Mouse (Mus musculus) limb, embryonic 12.5 days (tissue): ENCODE results near the gene Arid3a. TPM values are rescaled to one million over a fixed set of nuclear protein-coding genes. Genes with fewer than 3 reads are reported as not detected.
"Not testable (repeated sequence)": the region's sequence is repeated elsewhere in the genome, so short reads cannot be mapped to it uniquely, and the experiment has no call there.

Experiments
- ATAC-seq: fragments of 200-750 bp; cut with Nextera tagmentation; 2 replicates; pipeline ENCODE4 v1.8.0; 2017; ENCODE audit warnings: low read depth, moderate TSS enrichment; ENCODE audit not compliant: insufficient number of reproducible peaks, insufficient read depth, low FRiP score, low TSS enrichment
- H3K27ac ChIP-seq: fragments of 300-500 bp; sonication (generic); 2 replicates; pipeline ENCODE4 v1.5.1; 2016; ENCODE audit warnings: mild to moderate bottlenecking, moderate library complexity
- H3K27me3 ChIP-seq: fragments of 300-500 bp; sonication (generic); 2 replicates; pipeline ENCODE4 v1.6.1; 2016; ENCODE audit warnings: mild to moderate bottlenecking, moderate library complexity
- H3K36me3 ChIP-seq: fragments of 300-500 bp; sonication (generic); 2 replicates; pipeline ENCODE4 v1.6.1; 2016; ENCODE audit warnings: mild to moderate bottlenecking, moderate library complexity
- H3K4me1 ChIP-seq: fragments of 300-500 bp; sonication (generic); replicated peaks from 2 replicates; pipeline ENCODE4 v1.6.1; 2016
- H3K4me2 ChIP-seq: fragments of 300-500 bp; sonication (generic); 2 replicates; pipeline ENCODE4 v1.6.1; 2016; ENCODE audit warnings: mild to moderate bottlenecking, moderate library complexity
- H3K4me3 ChIP-seq: fragments of 300-500 bp; sonication (generic); replicated peaks from 2 replicates; pipeline ENCODE4 v1.5.1; 2016; ENCODE audit warnings: mild to moderate bottlenecking
- H3K9ac ChIP-seq: fragments of 300-500 bp; sonication (generic); replicated peaks from 2 replicates; pipeline ENCODE4 v1.6.1; 2016; ENCODE audit warnings: mild to moderate bottlenecking, moderate library complexity
- H3K9me3 ChIP-seq: fragments of 300-500 bp; sonication (generic); 2 replicates; pipeline ENCODE4 v1.6.1; 2016; ENCODE audit warnings: mild to moderate bottlenecking, moderate library complexity
- WGBS: fragments of 180-500 bp; shearing (Covaris S2); methylation state at CpG from one replicate; pipeline ENCODE4 v1.1.7; 2016; 5-methylcytosine and 5-hydroxymethylcytosine counted together
- polyA plus RNA-seq: library from polyadenylated mRNA; unstranded; fragments of >200 nt; fragmentation: Nextera tagmentation; extraction: Ambion mirVana; gene quantifications from 2 replicates; pipeline ENCODE4 v1.2.1, GENCODE M21; 2016

Arid3a gene
- polyA plus RNA-seq, 1 experiment from 2014 or later = 8.6 TPM

GRCm38 (mm10) chr10:79889386-79889785 lies 37.5 kb upstream of the Arid3a start:
- H3K4me1 ChIP-seq = no peaks in the 10 kb centered on the region
- H3K4me2 ChIP-seq = no peak overlapping the region
- 87% methylated on average over 2 of the region's 2 CpGs for WGBS
- H3K36me3 ChIP-seq = peaks cover 7% of the 10 kb centered on the region; the same call in 1 of the 2 replicates
- H3K4me3 ChIP-seq = no peak overlapping the region
- H3K27ac ChIP-seq = no peak overlapping the region
- ATAC-seq = no peak
- H3K27me3 ChIP-seq = no peaks in the 10 kb centered on the region; the same call in 1 of the 2 replicates
- no peaks in the 10 kb centered on the region for H3K9me3 ChIP-seq
- no peak overlapping the region for H3K9ac ChIP-seq

DNA sequence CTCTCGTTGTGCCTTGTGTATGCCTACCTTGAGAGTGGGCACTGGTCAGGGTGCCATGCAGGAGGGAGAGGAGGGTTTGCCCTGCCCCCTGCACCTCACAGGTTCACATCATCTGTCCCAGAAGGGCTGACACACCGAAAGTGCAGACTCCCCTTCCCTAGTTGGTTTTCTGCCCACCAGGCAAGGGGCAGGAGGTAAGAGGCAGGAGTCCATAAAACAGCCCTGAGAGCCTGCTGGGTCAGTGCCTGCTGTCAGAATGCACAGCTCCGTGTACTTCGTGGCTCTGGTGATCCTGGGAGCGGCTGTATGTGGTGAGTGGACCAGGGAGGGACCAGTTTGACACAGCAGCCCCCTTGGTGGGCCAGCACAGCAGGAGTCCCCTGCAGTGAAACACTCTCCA lies 36.2 kb upstream of the Arid3a start, which contains the start of gene Cfd:
Gene Cfd (plus strand): TSS at position 184 of the 400 bp plus-strand sequence.
- ATAC-seq = no peak
- H3K27me3 ChIP-seq = no peaks in the 10 kb centered on the region; the same call in 1 of the 2 replicates

DNA sequence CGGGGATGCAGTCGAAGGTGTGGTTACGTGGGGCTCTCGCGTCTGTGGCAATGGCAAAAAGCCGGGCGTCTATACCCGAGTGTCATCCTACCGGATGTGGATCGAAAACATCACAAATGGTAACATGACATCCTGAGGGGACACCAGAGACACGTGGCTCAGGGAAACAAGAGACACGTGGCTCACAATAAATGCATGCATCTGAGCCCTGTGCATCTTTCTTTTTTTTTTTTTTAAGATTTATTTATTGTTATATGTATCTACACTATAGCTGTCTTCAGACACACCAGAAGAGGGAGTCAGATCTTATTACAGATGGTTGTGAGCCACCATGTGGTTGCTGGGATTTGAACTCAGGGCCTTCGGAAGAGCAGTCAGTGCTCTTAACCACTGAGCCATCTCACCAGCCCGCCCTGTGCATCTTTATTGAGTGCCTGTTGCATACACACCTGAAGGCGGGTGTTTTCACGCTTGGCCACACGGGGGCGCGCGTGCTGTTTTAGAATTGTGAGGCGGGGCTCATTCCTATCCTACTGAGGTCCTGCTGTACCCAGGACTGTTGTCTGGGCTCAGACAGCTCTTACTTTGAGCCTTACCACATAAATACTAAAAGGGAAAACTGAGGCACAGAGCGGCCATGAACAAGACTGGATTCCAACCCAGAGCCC lies 34.3 kb upstream of the Arid3a start:
- not testable (repeated sequence) for H3K27me3 ChIP-seq

More for the DNA sequence above, 36.2 kb upstream of the Arid3a start, which contains the start of gene Cfd:
- H3K36me3 ChIP-seq = peaks cover 17% of the 10 kb centered on the region
- H3K4me1 ChIP-seq = no peaks in the 10 kb centered on the region
- no peak within 1 kb of the TSS for H3K4me3 ChIP-seq
- H3K9ac ChIP-seq = 0 out of 2 replicates have a peak within 1 kb of the TSS, but pooled peaks have one; percentile 23
- no peak within 1 kb of the TSS for H3K4me2 ChIP-seq
- no peak within 1 kb of the TSS for H3K27ac ChIP-seq
- 35% methylated on average over 5 of the region's 5 CpGs for WGBS
- H3K9me3 ChIP-seq = no peaks in the 10 kb centered on the region

GRCm38 (mm10) chr10:79896306-79896705 lies 30.5 kb upstream of the Arid3a start:
- Histone ChIP-seq H3K36me3 (peaks cover 71% of the 10 kb centered on the region), H3K9ac (peak overlapping the region; percentile 18; the same call in 1 of the 2 replicates)

More for the DNA sequence above, 34.3 kb upstream of the Arid3a start:
- 43% methylated on average over 22 of the region's 22 CpGs for WGBS
- not testable (repeated sequence) for H3K9ac ChIP-seq, H3K4me3 ChIP-seq, H3K4me2 ChIP-seq, H3K4me1 ChIP-seq, H3K27ac ChIP-seq, H3K9me3 ChIP-seq
- peak; percentile 40; the same call in 1 of the 2 replicates for ATAC-seq
- H3K36me3 ChIP-seq = peaks cover 36% of the 10 kb centered on the region

DNA sequence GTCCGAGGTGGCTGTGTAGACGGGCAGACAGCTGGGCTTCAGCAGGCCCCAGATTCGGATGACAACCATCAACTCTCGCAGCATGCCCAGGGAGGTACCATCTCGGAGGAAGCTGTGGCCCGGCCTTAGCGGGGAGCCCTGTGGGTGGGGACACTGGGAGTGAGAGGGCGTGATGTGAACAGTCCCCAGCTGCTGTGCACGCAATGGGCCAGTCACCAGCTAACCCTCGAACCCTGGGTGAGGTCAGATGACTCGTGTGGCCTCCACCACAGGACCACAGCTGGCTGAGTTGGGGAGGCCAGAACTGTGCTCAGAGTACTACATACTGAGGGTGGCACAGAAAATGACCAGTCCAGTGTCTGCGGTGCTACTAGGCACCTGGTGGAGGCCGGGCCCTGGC lies 30.0 kb upstream of the Arid3a start:
- Histone ChIP-seq H3K4me3 (no peak overlapping the region), H3K9ac (no peak overlapping the region), H3K27ac (no peak overlapping the region), H3K4me1 (peaks cover 6% of the 10 kb centered on the region; the same call in 1 of the 2 replicates), H3K9me3 (no peaks in the 10 kb centered on the region), H3K27me3 (no peaks in the 10 kb centered on the region; the same call in 1 of the 2 replicates), H3K36me3 (peaks cover 76% of the 10 kb centered on the region), H3K4me2 (no peak overlapping the region)
- no peak for ATAC-seq
- WGBS = 87% methylated on average over 13 of the region's 13 CpGs

More at GRCm38 (mm10) chr10:79896306-79896705, 30.5 kb upstream of the Arid3a start:
- no peak overlapping the region for H3K27ac ChIP-seq
- no peaks in the 10 kb centered on the region for H3K9me3 ChIP-seq
- no peak for ATAC-seq
- peaks cover 4% of the 10 kb centered on the region; the same call in 1 of the 2 replicates for H3K4me1 ChIP-seq
- no peak overlapping the region for H3K4me3 ChIP-seq
- no peak overlapping the region for H3K4me2 ChIP-seq
- WGBS = 93% methylated on average over 16 of the region's 16 CpGs
- no peaks in the 10 kb centered on the region; the same call in 1 of the 2 replicates for H3K27me3 ChIP-seq

GRCm38 (mm10) chr10:79897316-79898245 lies 29.3 kb upstream of the Arid3a start:
- WGBS = 51% methylated on average over 20 of the region's 20 CpGs
- Histone ChIP-seq H3K9ac (no peak overlapping the region), H3K4me2 (no peak overlapping the region), H3K4me1 (peaks cover 6% of the 10 kb centered on the region; the same call in 1 of the 2 replicates), H3K4me3 (no peak overlapping the region), H3K27me3 (no peaks in the 10 kb centered on the region), H3K27ac (no peak overlapping the region), H3K36me3 (peaks cover 83% of the 10 kb centered on the region), H3K9me3 (no peaks in the 10 kb centered on the region)
- no peak for ATAC-seq

DNA sequence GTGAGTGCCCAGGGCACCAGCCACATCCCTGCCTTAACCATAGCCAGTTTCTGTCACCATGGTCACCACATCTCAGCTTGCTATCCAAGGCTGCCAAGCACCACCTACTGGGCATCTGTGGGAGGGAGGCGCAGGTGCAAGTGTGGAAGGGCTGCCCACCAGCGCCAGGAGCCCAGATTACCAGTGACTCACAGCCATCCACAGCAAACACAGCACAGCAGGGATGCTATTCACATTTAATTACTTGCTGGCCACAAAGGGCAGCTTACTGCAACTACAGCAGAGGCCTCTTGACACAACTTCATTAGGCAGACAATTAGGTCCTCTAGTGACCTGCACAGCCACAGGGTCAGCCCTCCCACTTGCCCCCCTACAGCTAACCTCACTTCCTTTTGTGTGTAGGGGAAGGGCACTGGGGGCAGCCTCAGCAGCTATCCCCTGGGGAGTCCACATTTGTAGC lies 25.9 kb upstream of the Arid3a start:
- ATAC-seq = no peak
- Histone ChIP-seq H3K27ac (no peak overlapping the region), H3K4me2 (no peak overlapping the region), H3K4me3 (no peak overlapping the region), H3K9ac (0 out of 2 replicates have a peak overlapping the region, but pooled peaks have one; percentile 4), H3K36me3 (peaks cover 96% of the 10 kb centered on the region), H3K9me3 (no peaks in the 10 kb centered on the region), H3K4me1 (peaks cover 6% of the 10 kb centered on the region; the same call in 1 of the 2 replicates), H3K27me3 (no peaks in the 10 kb centered on the region)
- WGBS = 36% methylated on average over 2 of the region's 2 CpGs

DNA sequence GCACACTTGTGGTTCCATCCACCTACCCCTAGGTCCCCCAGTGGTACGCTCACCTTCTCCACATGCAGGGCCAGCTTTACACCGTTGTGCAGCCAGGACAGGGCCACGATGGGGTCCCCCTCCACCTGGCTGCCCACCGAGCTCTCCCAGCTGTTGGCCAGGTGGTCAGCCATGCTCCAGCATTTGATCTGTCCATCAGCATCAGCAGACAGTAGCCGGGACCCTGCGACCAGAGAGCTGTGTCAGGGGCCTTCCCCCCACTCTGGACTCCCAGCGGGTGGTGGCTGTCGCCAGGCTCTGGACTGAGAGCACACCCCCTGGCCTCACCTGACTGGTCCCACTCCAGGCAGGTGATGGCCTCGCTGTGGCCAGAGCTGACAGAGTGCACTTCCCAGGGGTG lies 20.1 kb upstream of the Arid3a start:
- Histone ChIP-seq H3K4me2 (no peak overlapping the region), H3K9ac (no peak overlapping the region), H3K27ac (no peak overlapping the region), H3K27me3 (0 out of 2 replicates have a peak, but pooled peaks cover 3% of the 10 kb centered on the region), H3K4me1 (peaks cover 14% of the 10 kb centered on the region; the same call in 1 of the 2 replicates), H3K36me3 (peaks cover 70% of the 10 kb centered on the region), H3K4me3 (no peak overlapping the region), H3K9me3 (no peaks in the 10 kb centered on the region)
- WGBS = 94% methylated on average over 9 of the region's 9 CpGs
- no peak for ATAC-seq

DNA sequence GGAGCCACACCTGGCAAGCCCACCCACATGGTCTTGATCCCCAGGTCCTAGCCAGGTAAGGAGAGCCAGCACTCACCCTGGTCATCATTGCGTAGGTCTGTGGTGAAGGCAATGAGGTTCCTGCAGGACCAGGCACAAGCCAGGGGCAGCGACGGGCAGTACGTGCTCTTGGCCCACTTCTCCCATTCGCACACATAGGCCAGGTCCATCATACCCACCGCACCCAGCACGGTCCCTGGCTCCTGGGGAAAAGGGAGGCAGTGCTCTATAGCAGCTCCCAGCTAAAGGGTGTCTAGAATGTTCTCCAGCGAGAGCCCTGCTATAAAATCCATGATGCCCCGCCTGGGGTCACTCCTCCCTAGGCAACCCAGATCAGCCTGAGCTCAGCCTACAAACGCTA lies 19.4 kb upstream of the Arid3a start:
- Histone ChIP-seq H3K4me3 (peak overlapping the region; percentile 12; the same call in 1 of the 2 replicates), H3K4me1 (peaks cover 14% of the 10 kb centered on the region; the same call in 1 of the 2 replicates), H3K4me2 (peak overlapping the region; percentile 50), H3K27me3 (0 out of 2 replicates have a peak, but pooled peaks cover 3% of the 10 kb centered on the region), H3K36me3 (peaks cover 70% of the 10 kb centered on the region), H3K27ac (no peak overlapping the region), H3K9me3 (no peaks in the 10 kb centered on the region), H3K9ac (no peak overlapping the region)
- WGBS = 94% methylated on average over 10 of the region's 10 CpGs
- no peak for ATAC-seq

DNA sequence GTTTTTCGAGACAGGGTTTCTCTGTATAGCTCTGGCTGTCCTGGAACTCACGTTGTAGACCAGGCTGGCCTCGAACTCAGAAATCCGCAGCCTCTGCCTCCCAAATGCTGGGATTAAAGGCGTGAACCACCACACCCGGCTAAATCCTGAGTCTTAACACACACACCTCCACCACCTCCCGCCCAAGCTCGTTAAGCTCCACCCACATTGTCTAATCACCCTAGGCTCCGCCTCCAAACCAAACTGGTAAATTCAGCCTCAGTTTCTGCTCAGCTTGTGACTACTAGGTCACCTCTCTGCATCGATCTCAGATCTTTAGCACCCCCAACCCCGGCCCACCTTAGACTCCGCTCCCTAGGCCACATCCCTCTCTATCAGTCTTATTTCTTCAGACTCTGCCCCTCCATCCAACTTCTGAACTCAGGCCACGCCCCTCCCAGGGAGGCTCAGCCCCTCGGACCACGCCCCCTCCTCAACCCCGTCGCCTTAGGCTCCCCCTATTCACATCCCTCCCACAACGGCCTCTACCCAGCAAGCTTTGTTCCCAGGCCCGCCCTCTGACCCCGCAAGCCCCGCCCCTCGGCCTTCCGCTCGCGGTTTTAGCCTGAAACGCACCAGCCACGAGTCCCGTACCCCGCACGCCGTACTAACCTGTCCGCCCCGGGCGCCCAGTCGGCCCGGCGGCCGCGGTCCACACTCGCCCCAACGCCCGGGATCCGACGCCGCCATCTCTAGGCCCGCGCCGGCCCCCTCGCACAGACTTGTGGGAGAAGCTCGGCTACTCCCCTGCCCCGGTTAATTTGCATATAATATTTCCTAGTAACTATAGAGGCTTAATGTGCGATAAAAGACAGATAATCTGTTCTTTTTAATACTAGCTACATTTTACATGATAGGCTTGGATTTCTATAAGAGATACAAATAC lies 18.4 kb upstream of the Arid3a start, which contains the start of gene Med16:
Gene Med16 (minus strand): TSS at position 757 of the 925 bp plus-strand sequence.
- Histone ChIP-seq H3K4me2 (peak within 1 kb of the TSS; percentile 50), H3K27ac (peak within 1 kb of the TSS; percentile 98), H3K4me3 (peak within 1 kb of the TSS; percentile 64), H3K27me3 (0 out of 2 replicates have a peak, but pooled peaks cover 3% of the 10 kb centered on the region), H3K36me3 (peaks cover 67% of the 10 kb centered on the region), H3K4me1 (peaks cover 14% of the 10 kb centered on the region; the same call in 1 of the 2 replicates), H3K9me3 (no peaks in the 10 kb centered on the region), H3K9ac (peak within 1 kb of the TSS; percentile 87)
- WGBS = 2% methylated on average over 52 of the region's 52 CpGs
- peak; percentile 91 for ATAC-seq
